Mouse (Mus musculus): ENCODE data around the gene Rnf17.

Gene Rnf17

GRCm38 (mm10) chr14:56402311-56403071, at the start of gene Rnf17:
Gene Rnf17, plus strand, starts transcription at chr14:56402581.
- DNase-seq (ENCODE audit: low spot score), result no peak

- no peak for DNase-seq (ENCODE audit: low spot score)
Measured at GRCm38 (mm10) chr14:56354803-56355202, 47.6 kb upstream of the Rnf17 start.

GRCm38 (mm10) chr14:56355396-56355795, 47.0 kb upstream of the Rnf17 start:
- no peak for DNase-seq (ENCODE audit: low spot score)

GRCm38 (mm10) chr14:56356196-56356595, 46.2 kb upstream of the Rnf17 start:
- no peak for DNase-seq (ENCODE audit: low spot score)

- DNase-seq (ENCODE audit: low spot score), result no peak
Measured at GRCm38 (mm10) chr14:56358422-56358821, 44.0 kb upstream of the Rnf17 start.

- DNase-seq (ENCODE audit: low spot score), result no peak
Measured at GRCm38 (mm10) chr14:56359131-56359530, 43.2 kb upstream of the Rnf17 start.

GRCm38 (mm10) chr14:56364711-56365237, 37.6 kb upstream of the Rnf17 start, which contains the start of gene Atp12a:
Gene Atp12a, plus strand, starts transcription at chr14:56365068.
- DNase-seq (ENCODE audit: low spot score), result no peak

- DNase-seq (ENCODE audit: low spot score), result no peak
Measured at GRCm38 (mm10) chr14:56365292-56365691, 37.1 kb upstream of the Rnf17 start.

- DNase-seq (ENCODE audit: low spot score), result peak; percentile 19
Measured at GRCm38 (mm10) chr14:56366712-56367111, 35.7 kb upstream of the Rnf17 start.

GRCm38 (mm10) chr14:56368834-56369233, 33.5 kb upstream of the Rnf17 start:
- no peak for DNase-seq (ENCODE audit: low spot score)

- peak; percentile 35 for DNase-seq (ENCODE audit: low spot score)
Measured at GRCm38 (mm10) chr14:56375731-56376130, 26.6 kb upstream of the Rnf17 start.

- no peak for DNase-seq (ENCODE audit: low spot score)
Measured at GRCm38 (mm10) chr14:56377745-56378144, 24.6 kb upstream of the Rnf17 start.

- no peak for DNase-seq (ENCODE audit: low spot score)
Measured at GRCm38 (mm10) chr14:56379336-56379735, 23.0 kb upstream of the Rnf17 start.

GRCm38 (mm10) chr14:56382366-56382765, 20.0 kb upstream of the Rnf17 start:
- DNase-seq (ENCODE audit: low spot score), result no peak

- no peak for DNase-seq (ENCODE audit: low spot score)
Measured at GRCm38 (mm10) chr14:56390247-56390646, 12.1 kb upstream of the Rnf17 start.

- no peak for DNase-seq (ENCODE audit: low spot score)
Measured at GRCm38 (mm10) chr14:56393704-56394312, 8.6 kb upstream of the Rnf17 start.

GRCm38 (mm10) chr14:56398001-56398400, 4.4 kb upstream of the Rnf17 start:
- no peak for DNase-seq (ENCODE audit: low spot score)

GRCm38 (mm10) chr14:56403072-56403375, 643 bp downstream of the Rnf17 start:
- DNase-seq (ENCODE audit: low spot score), result no peak

- no peak for DNase-seq (ENCODE audit: low spot score)
Measured at GRCm38 (mm10) chr14:56462090-56462489, 59.7 kb downstream of the Rnf17 start.

- no peak for DNase-seq (ENCODE audit: low spot score)
Measured at GRCm38 (mm10) chr14:56462729-56463128, 60.3 kb downstream of the Rnf17 start.

- no peak for DNase-seq (ENCODE audit: low spot score)
Measured at GRCm38 (mm10) chr14:56468145-56468544, 65.8 kb downstream of the Rnf17 start.

GRCm38 (mm10) chr14:56489806-56490205, 87.4 kb downstream of the Rnf17 start:
- no peak for DNase-seq (ENCODE audit: low spot score)

GRCm38 (mm10) chr14:56502407-56502806, 100.0 kb downstream of the Rnf17 start:
- no peak for DNase-seq (ENCODE audit: low spot score)

GRCm38 (mm10) chr14:56506743-56507142, 104.4 kb downstream of the Rnf17 start:
- DNase-seq (ENCODE audit: low spot score), result no peak
